Mouse (Mus musculus) Patski (cell line): ENCODE measurements around the gene Gm28305. TPM values are rescaled to one million over a fixed set of nuclear protein-coding genes. Genes with fewer than 3 reads are reported as not detected.

Source experiments
- ATAC-seq: fragments of 100-300 bp; one replicate; pipeline ENCODE4 v1.8.0; 2021
- CTCF ChIA-PET: fragments of 350-600 bp; sonication (Branson Sonifier 250); formaldehyde crosslinking; loops from one replicate; lab custom pipeline; 2022; ENCODE audit warnings: inconsistent platforms; lab: Charles Lee
- POLR2A ChIA-PET: fragments of 350-600 bp; sonication (Branson Sonifier 250); formaldehyde crosslinking; loops from one replicate; lab custom pipeline; 2022; ENCODE audit warnings: antibody characterized with exemption, inconsistent platforms; lab: Charles Lee
- DNase-seq: peaks from one replicate; pipeline ENCODE4 v3.0.0-alpha.2; 2011; ENCODE audit warnings: low read depth, low spot score
- H3K27me3 ChIP-seq: fragments of 371-371 bp; one replicate; pipeline ENCODE4 v1.5.1; 2021
- CTCF ChIP-seq: fragments of 100-300 bp; IDR thresholded peaks from one replicate; pipeline ENCODE4 v1.5.1; 2021
- in situ Hi-C: fragments of 300-500 bp; cut with MboI; formaldehyde crosslinking; loops from 3 replicates; pipeline ENCODE4 v1.11.1; 2018; ENCODE audit warnings: low pct_unique_long_range_greater_than_20kb, mixed read lengths
- polyA plus RNA-seq: library from polyadenylated mRNA; unstranded; gene quantifications from one replicate; pipeline ENCODE4 v1.2.3, GENCODE M21; 2021

Gm28305 gene
- polyA plus RNA-seq, 1 experiment from 2014 or later, result not detected

DNA sequence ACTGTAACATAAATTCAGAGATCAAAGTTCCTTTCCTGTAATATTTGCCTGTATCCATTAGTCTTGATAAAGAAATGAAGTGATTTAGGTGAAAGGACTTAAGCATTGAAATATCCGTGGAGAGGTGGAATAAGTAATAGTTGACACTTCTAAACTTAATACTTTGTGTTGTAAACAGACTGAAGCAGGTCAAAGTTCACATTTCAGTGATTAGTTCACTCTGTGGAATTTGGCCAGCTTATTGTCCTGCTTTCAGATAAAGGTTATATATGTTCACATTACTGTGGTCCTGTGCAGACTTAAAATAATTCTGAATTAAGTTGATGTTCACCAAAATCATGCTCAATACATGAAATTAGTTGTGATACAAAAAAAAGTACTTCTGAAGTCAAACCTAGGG lies 24.1 kb downstream of the Gm28305 start:
- ChIA-PET CTCF (no interaction called here), POLR2A (no interaction called here)
- no peak for TF ChIP-seq CTCF
- in situ Hi-C loops, result no loop called here
- H3K27me3 ChIP-seq, result no peaks in the 10 kb centered on the region
- ATAC-seq (no peak), DNase-seq (no peak)

- ChIA-PET POLR2A (no interaction called here), CTCF (no interaction called here)
- in situ Hi-C loops, result loop anchor here (10.0 kb wide), 1 partner anchor 135 kb away; no protein-coding TSS in a partner anchor
- DNase-seq, result no peak
- no peak for ATAC-seq
- TF ChIP-seq CTCF, result no peak
- H3K27me3 ChIP-seq, result no peaks in the 10 kb centered on the region
These were observed 29.8 kb downstream of the Gm28305 start for GRCm38 (mm10) chr9:104070241-104070640.

- no peak for ATAC-seq
- DNase-seq, result no peak
- no peak for TF ChIP-seq CTCF
- ChIA-PET CTCF (no interaction called here), POLR2A (no interaction called here)
- in situ Hi-C loops, result loop anchor here (10.0 kb wide), 1 partner anchor 134 kb away; no protein-coding TSS in a partner anchor
- no peaks in the 10 kb centered on the region for H3K27me3 ChIP-seq
These were observed 30.6 kb downstream of the Gm28305 start for GRCm38 (mm10) chr9:104070863-104071604.

DNA sequence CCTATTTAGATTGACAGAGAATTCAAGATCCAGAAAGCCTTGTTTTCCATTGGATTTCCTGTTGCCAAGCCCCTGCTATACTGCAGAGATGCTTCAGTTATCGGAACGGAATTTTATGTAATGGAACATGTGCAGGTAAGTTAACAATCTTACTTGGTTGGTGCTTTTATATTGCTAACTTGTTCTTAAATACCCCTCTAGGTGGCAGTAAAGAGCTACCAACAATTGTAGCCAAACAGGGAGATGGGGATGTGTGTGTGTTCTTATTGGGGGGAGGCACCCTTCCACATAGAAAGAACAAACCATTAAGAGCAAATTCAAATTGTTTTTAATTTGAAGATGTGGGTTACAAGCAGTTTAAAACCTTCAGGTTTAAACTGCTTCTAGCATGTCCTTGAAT lies 35.3 kb downstream of the Gm28305 start:
- H3K27me3 ChIP-seq, result no peaks in the 10 kb centered on the region
- ChIA-PET CTCF (interaction anchor here (0.9 to 1.9 kb wide), 9 partner anchors 10 to 80 kb away, joined by 3 to 8 read pairs (median 3); partner anchors contain the start of genes Acad11 and Uba5), POLR2A (no interaction called here)
- in situ Hi-C loops, result loop anchor here (5.0 to 10.0 kb wide), 2 partner anchors 129 to 226 kb away; no protein-coding TSS in a partner anchor
- TF ChIP-seq CTCF, result peak; percentile 62
- DNase-seq (no peak), ATAC-seq (no peak)

GRCm38 (mm10) chr9:104078780-104079179 lies 38.3 kb downstream of the Gm28305 start:
- DNase-seq (no peak), ATAC-seq (no peak)
- ChIA-PET CTCF (no interaction called here), POLR2A (no interaction called here)
- in situ Hi-C loops, result loop anchor here (5.0 to 10.0 kb wide), 2 partner anchors 126 to 224 kb away; no protein-coding TSS in a partner anchor
- H3K27me3 ChIP-seq, result no peaks in the 10 kb centered on the region
- TF ChIP-seq CTCF, result no peak

DNA sequence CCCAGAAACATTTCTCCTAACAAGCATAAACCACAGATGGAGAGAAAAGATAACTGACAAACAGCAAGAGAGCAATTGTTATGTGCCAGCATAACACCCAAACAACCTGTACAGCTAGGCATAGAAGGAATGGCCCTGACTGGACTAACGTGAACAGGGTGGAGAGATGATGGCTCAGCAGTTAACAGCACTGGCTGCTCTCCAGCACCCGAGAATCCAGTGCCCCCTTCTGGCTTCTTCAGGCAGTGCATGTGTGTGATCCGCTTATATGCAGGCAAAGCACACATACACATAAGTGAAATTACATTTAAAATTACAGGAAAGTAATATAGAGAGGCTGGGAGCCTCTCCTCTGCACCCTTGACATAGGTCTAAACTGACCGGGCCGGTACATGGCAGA lies 38.9 kb downstream of the Gm28305 start:
- no peak for ATAC-seq

GRCm38 (mm10) chr9:104080038-104080437 lies 39.6 kb downstream of the Gm28305 start:
- ATAC-seq, result no peak
- no peak for TF ChIP-seq CTCF
- no peaks in the 10 kb centered on the region for H3K27me3 ChIP-seq
- ChIA-PET CTCF (no interaction called here), POLR2A (no interaction called here)
- in situ Hi-C loops, result no loop called here
- DNase-seq, result no peak

More for the DNA sequence above, 38.9 kb downstream of the Gm28305 start:
- CTCF ChIA-PET, result no interaction called here
- TF ChIP-seq CTCF, result peak; percentile 57
- POLR2A ChIA-PET, result no interaction called here
- in situ Hi-C loops, result loop anchor here (5.0 to 10.0 kb wide), 2 partner anchors 125 to 223 kb away; no protein-coding TSS in a partner anchor
- no peaks in the 10 kb centered on the region for H3K27me3 ChIP-seq
- DNase-seq, result no peak

GRCm38 (mm10) chr9:104085730-104086429 lies 45.4 kb downstream of the Gm28305 start:
- no peaks in the 10 kb centered on the region for H3K27me3 ChIP-seq
- no peak for TF ChIP-seq CTCF
- in situ Hi-C loops, result no loop called here
- ATAC-seq, result no peak
- ChIA-PET CTCF (interaction anchor here (1.3 to 1.6 kb wide), 2 partner anchors 9 to 23 kb away, joined by 3 to 5 read pairs; no protein-coding TSS in a partner anchor), POLR2A (no interaction called here)
- no peak for DNase-seq

DNA sequence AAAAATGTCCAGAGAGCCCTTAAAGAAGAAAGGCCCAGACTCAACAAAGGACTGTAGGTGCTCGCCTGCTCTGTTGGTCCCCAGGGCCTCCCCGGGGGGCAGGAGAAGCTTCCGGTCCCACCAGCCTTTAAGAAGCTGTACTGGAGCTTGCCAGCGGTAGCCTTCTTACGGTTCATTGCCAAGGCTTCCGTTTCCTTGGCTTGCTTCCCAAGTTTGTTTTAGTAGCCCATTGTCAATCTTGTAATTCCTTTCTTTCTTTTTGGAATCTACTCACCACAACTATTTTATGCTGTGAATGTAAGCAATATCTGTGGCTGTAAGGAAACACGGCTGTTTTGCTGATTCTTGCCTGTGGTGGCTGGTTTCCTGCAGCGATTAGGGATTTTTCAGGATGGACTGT lies 48.1 kb downstream of the Gm28305 start:
- H3K27me3 ChIP-seq, result no peaks in the 10 kb centered on the region
- no peak for DNase-seq
- no peak for TF ChIP-seq CTCF
- CTCF ChIA-PET, result interaction anchor here (1.3 kb wide), 1 partner anchor 13 kb away, joined by 8 read pairs; no protein-coding TSS in a partner anchor
- ATAC-seq, result peak; percentile 54
- POLR2A ChIA-PET, result interaction anchor here (0.7 to 1.3 kb wide), 3 partner anchors 11 to 41 kb away, joined by 3 to 6 read pairs (median 3); no protein-coding TSS in a partner anchor
- in situ Hi-C loops, result no loop called here

DNA sequence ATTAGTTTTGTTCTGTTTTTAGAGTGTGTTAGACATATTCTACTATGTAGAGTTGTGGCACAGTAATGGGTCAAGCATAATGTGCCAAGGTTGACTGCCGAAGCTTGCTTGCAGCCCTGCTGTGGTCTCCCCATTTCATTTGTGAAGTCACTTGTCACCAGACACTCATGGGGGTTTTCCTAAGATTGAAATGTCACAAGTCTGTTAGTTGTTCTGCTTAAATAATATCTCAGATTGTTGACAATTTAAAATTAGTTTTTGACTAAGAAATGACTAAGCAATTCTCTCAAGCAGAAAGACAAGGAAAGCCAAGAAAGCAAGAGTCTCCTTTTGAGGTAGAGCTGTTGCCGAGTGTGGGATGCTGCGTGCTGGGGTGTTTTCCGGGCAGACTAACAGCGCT lies 52.5 kb downstream of the Gm28305 start:
- ChIA-PET POLR2A (no interaction called here), CTCF (interaction anchor here (0.6 to 1.3 kb wide), 5 partner anchors 9 to 58 kb away, joined by 3 read pairs; no protein-coding TSS in a partner anchor)
- TF ChIP-seq CTCF, result no peak
- no peaks in the 10 kb centered on the region for H3K27me3 ChIP-seq
- in situ Hi-C loops, result no loop called here
- ATAC-seq (no peak), DNase-seq (no peak)
